Mouse (Mus musculus): Measurements from ENCODE around the gene Dop1b. TPM values are rescaled to one million over a fixed set of nuclear protein-coding genes. Genes with fewer than 3 reads are reported as not detected.
A peak's percentile ranks its signal among the peaks of the same experiment; 100 is the strongest.
"Not testable (repeated sequence)": the region's sequence is repeated elsewhere in the genome, so short reads cannot be mapped to it uniquely, and the experiment has no call there.

Gene Dop1b
- 17.4 and 20.7 TPM in 2 replicates for polyA plus RNA-seq (2011; ENCODE audit: insufficient read length, low read depth, missing spikeins)

- Histone ChIP-seq H3K27ac (ENCODE audit: insufficient read depth, low read length) (no peak within 1 kb of the TSS), H3K4me3 (ENCODE audit: insufficient read depth, low read length) (peak within 1 kb of the TSS; percentile 81), H3K4me1 (ENCODE audit: control insufficient read depth, insufficient read depth, low read length) (peaks cover 2% of the 10 kb centered on the region)
- TF ChIP-seq CTCF (IDR thresholded peaks at IDR 0.05; ENCODE audit: borderline replicate concordance, insufficient read depth, low read length) = no peak
- TF ChIP-seq POLR2A (IDR thresholded peaks at IDR 0.05; ENCODE audit: low read depth, low read length) = peak; percentile 84
Measured at GRCm38 (mm10) chr16:93711411-93712188, at the start of gene Dop1b. Gene Dop1b (plus strand): TSS chr16:93711904.

DNA sequence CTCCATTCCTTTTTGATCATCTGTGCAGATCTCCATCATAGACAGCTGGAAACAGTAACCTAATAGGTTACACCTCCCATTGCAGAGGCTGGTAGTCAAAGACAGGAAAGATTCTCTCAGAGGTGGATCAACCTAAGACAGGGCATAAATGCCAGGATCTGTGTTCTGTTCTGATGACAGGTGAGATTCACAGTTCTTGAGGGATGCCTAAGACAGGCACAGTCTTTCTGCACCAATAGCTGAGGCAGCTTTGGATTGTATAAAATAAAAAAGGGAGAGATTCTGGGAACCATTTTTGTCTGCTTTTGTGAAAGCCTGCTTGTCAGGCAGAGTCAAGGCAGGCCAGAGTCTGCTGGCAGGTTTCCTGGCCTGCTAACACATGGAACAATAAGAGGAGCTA, 43.7 kb upstream of the Dop1b start:
- Histone ChIP-seq H3K4me1 (ENCODE audit: control insufficient read depth, insufficient read depth, low read length) (no peaks in the 10 kb centered on the region), H3K27ac (ENCODE audit: insufficient read depth, low read length) (no peak overlapping the region), H3K4me3 (ENCODE audit: insufficient read depth, low read length) (no peak overlapping the region)
- no peak for TF ChIP-seq CTCF (IDR thresholded peaks at IDR 0.05; ENCODE audit: borderline replicate concordance, insufficient read depth, low read length)
- no peak for TF ChIP-seq POLR2A (IDR thresholded peaks at IDR 0.05; ENCODE audit: low read depth, low read length)

DNA sequence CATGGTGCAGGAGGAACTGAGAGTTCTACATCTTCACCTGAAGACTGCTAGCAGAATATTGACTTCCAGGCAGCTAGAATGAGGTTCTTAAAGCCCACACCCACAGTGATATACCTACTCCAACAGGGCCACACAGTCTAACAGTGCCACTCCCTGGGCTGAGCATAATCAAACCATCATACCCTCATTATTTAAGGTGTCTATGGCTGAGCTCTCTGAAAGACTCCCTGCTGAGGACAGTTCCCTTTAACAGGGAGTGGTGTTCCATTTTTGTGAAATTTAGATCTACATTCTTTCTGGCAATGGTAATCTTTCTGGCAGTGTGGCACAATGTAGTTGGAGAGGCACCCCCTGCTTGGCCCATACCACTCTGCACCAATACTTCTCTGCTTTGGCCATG, 42.2 kb upstream of the Dop1b start:
- no peak for TF ChIP-seq POLR2A (IDR thresholded peaks at IDR 0.05; ENCODE audit: low read depth, low read length)
- TF ChIP-seq CTCF (IDR thresholded peaks at IDR 0.05; ENCODE audit: borderline replicate concordance, insufficient read depth, low read length) = no peak
- H3K4me1 ChIP-seq (ENCODE audit: control insufficient read depth, insufficient read depth, low read length) = no peaks in the 10 kb centered on the region
- no peak overlapping the region for H3K27ac ChIP-seq (ENCODE audit: insufficient read depth, low read length)
- H3K4me3 ChIP-seq (ENCODE audit: insufficient read depth, low read length) = no peak overlapping the region

DNA sequence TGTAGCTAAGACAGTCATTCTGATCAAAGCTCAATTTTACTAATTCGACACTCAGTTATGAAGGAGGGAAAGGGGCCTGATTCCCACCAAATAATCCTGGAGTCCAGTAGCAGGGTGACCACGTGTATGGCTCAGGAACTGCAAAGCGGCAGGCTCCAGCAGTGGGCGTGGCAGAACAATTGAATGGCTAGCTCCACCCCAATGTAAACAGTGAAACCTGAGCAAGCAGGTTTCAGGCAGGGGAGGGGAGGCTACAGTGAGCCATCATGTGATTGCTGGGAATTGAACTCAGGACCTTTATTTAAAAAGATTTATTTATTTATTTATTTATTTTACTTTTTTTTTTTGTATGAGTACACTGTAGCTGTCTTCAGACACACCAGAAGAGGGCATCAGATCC, 41.2 kb upstream of the Dop1b start:
- H3K4me3 ChIP-seq (ENCODE audit: insufficient read depth, low read length); H3K27ac ChIP-seq (ENCODE audit: insufficient read depth, low read length): not testable (repeated sequence)

DNA sequence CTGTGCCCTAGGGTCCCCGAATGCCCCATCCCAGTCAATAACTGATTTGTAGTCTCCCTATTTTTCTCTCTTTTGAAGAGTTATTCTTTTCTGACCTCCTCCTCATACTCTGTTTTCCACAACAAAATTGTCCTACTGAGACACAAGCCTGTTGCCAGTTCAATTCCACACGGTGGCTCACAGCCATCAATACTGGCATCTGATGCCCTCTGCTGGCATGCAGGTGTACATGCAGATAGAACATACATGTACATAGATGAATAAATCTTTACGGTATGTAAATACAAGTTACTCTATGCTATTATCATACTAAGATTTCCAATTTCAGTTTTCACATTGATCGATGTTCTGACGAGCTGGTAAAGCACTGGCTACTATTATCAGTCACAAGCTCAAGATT, 40.6 kb upstream of the Dop1b start:
- Histone ChIP-seq H3K4me1 (ENCODE audit: control insufficient read depth, insufficient read depth, low read length) (no peaks in the 10 kb centered on the region), H3K4me3 (ENCODE audit: insufficient read depth, low read length) (no peak overlapping the region), H3K27ac (ENCODE audit: insufficient read depth, low read length) (no peak overlapping the region)
- no peak for TF ChIP-seq POLR2A (IDR thresholded peaks at IDR 0.05; ENCODE audit: low read depth, low read length)
- TF ChIP-seq CTCF (IDR thresholded peaks at IDR 0.05; ENCODE audit: borderline replicate concordance, insufficient read depth, low read length) = peak; percentile 36; the same call in 1 of the 2 replicates

More for the DNA sequence above, 41.2 kb upstream of the Dop1b start:
- not testable (repeated sequence) for H3K4me1 ChIP-seq (ENCODE audit: control insufficient read depth, insufficient read depth, low read length)

DNA sequence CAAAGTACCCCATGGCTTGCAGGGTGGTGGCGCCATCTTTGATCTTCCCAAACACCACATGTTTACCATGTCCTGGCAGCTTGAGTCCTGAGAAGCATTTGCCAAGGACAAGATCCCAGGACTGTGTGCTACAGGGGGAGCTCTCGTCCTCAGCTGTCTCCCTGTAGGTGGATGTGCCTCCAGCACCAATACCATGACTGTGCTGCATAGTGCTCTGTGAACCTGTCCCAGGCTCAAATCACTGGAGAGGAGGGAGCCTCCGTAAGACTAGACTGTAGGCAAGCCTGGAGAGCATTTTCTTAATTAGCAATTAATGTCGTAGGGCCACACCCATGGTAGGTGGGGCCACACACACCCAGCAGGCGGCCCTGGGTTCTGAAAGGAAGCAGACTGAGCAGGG, 35.3 kb upstream of the Dop1b start:
- no peak overlapping the region for H3K27ac ChIP-seq (ENCODE audit: insufficient read depth, low read length)

DNA sequence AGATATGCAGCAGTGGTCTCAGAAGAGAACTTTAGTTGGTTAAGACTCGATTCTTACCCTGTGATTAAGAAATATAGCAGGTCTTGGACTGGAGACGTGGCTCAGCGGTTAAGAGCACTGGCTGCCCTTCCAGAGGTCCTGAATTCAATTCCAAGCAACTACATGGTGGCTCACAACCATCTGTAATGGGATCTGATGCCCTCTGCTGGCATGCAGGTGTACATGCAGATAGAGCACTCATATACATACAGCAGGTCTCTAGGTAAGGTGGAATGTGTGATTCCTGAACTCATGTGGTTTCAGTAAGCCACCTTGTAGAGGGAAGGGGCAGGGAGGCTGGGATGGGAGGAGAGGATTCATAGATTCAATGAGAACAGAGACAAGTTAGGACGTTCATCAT, 33.5 kb upstream of the Dop1b start:
- no peak overlapping the region for H3K27ac ChIP-seq (ENCODE audit: insufficient read depth, low read length)
- TF ChIP-seq CTCF (IDR thresholded peaks at IDR 0.05; ENCODE audit: borderline replicate concordance, insufficient read depth, low read length) (no peak), POLR2A (IDR thresholded peaks at IDR 0.05; ENCODE audit: low read depth, low read length) (no peak)
- H3K4me1 ChIP-seq (ENCODE audit: control insufficient read depth, insufficient read depth, low read length) = no peaks in the 10 kb centered on the region
- no peak overlapping the region for H3K4me3 ChIP-seq (ENCODE audit: insufficient read depth, low read length)

More for the DNA sequence above, 35.3 kb upstream of the Dop1b start:
- no peak for TF ChIP-seq POLR2A (IDR thresholded peaks at IDR 0.05; ENCODE audit: low read depth, low read length)
- Histone ChIP-seq H3K4me1 (ENCODE audit: control insufficient read depth, insufficient read depth, low read length) (no peaks in the 10 kb centered on the region), H3K4me3 (ENCODE audit: insufficient read depth, low read length) (no peak overlapping the region)

DNA sequence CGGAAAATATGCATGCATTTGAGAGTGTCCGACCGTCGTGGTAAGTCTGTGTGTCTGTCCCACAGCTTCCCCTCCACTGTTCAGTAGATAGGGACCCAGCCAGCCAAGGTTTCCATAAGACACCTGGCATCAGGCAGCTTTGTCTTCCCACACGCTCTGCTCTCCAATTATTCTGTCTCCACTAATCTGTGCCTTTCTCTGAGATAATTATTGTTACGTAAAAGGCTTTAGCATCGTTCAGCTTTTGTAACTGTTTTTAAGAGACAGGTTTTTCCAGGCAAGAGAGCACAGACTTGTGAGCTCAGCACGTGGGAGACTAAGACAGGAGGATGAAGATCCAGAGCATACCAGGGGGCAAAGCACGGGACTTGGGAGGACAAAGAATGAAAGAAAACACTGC, 32.5 kb upstream of the Dop1b start:
- H3K4me1 ChIP-seq (ENCODE audit: control insufficient read depth, insufficient read depth, low read length) = no peaks in the 10 kb centered on the region
- H3K4me3 ChIP-seq (ENCODE audit: insufficient read depth, low read length) = no peak overlapping the region
- no peak overlapping the region for H3K27ac ChIP-seq (ENCODE audit: insufficient read depth, low read length)
- TF ChIP-seq POLR2A (IDR thresholded peaks at IDR 0.05; ENCODE audit: low read depth, low read length) (no peak), CTCF (IDR thresholded peaks at IDR 0.05; ENCODE audit: borderline replicate concordance, insufficient read depth, low read length) (no peak)

- Histone ChIP-seq H3K27ac (ENCODE audit: insufficient read depth, low read length) (no peak overlapping the region), H3K4me3 (ENCODE audit: insufficient read depth, low read length) (peak overlapping the region; percentile 40; the same call in 1 of the 2 replicates), H3K4me1 (ENCODE audit: control insufficient read depth, insufficient read depth, low read length) (no peaks in the 10 kb centered on the region)
- TF ChIP-seq POLR2A (IDR thresholded peaks at IDR 0.05; ENCODE audit: low read depth, low read length) (no peak), CTCF (IDR thresholded peaks at IDR 0.05; ENCODE audit: borderline replicate concordance, insufficient read depth, low read length) (no peak)
Measured at GRCm38 (mm10) chr16:93682156-93682688, 29.5 kb upstream of the Dop1b start.

DNA sequence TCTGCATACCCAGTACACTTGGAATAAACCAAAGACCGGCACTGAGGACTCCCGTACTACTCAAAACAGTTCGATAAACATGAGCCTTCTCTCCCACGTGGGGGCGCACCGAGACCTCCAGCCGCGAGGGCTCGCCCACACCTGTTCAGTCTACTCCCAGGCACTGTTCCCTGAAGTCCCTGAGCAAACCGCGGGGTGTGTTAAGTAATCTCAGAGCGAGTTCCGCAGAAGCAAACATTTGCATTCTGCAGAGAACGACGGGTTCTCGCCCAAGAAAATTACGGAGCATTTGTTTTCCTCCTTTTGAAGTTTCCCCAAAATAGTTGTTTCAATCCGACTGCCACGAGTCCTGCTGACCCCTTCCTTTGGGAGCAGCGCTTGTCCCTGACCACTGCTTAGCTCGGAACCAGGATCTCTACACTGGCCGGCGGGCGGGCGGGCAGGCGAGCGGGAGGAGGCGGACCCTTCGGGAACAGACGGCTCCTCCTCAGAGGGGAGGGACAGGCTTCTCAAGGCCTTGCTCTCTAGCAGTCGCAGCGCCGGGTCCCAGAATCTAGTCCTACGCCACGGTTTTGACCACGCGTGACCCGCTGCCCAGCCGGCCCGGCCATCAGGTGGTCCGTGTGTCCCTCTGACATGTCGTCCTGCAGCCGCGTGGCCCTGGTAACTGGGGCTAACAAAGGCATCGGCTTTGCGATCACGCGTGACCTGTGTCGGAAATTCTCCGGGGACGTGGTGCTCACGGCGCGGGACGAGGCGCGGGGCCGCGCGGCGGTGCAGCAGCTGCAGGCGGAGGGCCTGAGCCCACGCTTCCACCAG, 28.8 kb upstream of the Dop1b start, which contains the start of gene Cbr3:
Gene Cbr3, plus strand, starts transcription at position 527 of the 819 bp plus-strand sequence.
- H3K4me3 ChIP-seq (ENCODE audit: insufficient read depth, low read length) = peak within 1 kb of the TSS; percentile 40
- no peak within 1 kb of the TSS for H3K27ac ChIP-seq (ENCODE audit: insufficient read depth, low read length)
- H3K4me1 ChIP-seq (ENCODE audit: control insufficient read depth, insufficient read depth, low read length) = no peaks in the 10 kb centered on the region
- TF ChIP-seq POLR2A (IDR thresholded peaks at IDR 0.05; ENCODE audit: low read depth, low read length) (peak; percentile 79), CTCF (IDR thresholded peaks at IDR 0.05; ENCODE audit: borderline replicate concordance, insufficient read depth, low read length) (peak; percentile 48; the same call in 1 of the 2 replicates)

Measured in embryonic fibroblast, embryonic 13.5 days (primary cell).